In genomic region chr9:44311136-44312134, GRCm38 (mm10) we compare ENCODE assay signal across 8 mouse cellular contexts. TPM values are rescaled to one million over a fixed set of nuclear protein-coding genes. Genes with fewer than 3 reads are reported as not detected.
A peak's percentile ranks its signal among the peaks of the same experiment; 100 is the strongest.
DNase-seq lines count a peak whose midpoint lies in the region; ATAC-seq lines count a peak whose summit lies in the region.

No protein-coding gene starts in this region.

- ATAC-seq in common myeloid progenitor, adult 5-6 weeks (replicated peaks; ENCODE audit: low read depth, poor library complexity, severe bottlenecking), result peak; percentile 81
- ATAC-seq in granulocyte monocyte progenitor cell, adult 5-6 weeks (replicated peaks; ENCODE audit: poor library complexity, severe bottlenecking), result 0 out of 2 replicates have a peak, but pooled peaks have one; percentile 23
- no peak for ATAC-seq in inflammation-experienced regulatory T-cells, adult 6 months

- DNase-seq in kidney, adult 18-20 months, result peak; percentile 52
- DNase-seq in lung, postnatal 10 days, result peak; percentile 68
- DNase-seq in gastrocnemius, postnatal 36 days, result no peak
- DNase-seq in left cerebral cortex, adult 8-10 months (ENCODE audit: low spot score in 2 of 2), result no peak
- no peak for DNase-seq in gastrocnemius, adult 18-20 months (ENCODE audit: low spot score)

- intact Hi-C loops in gastrocnemius, postnatal 36 days (cut with DNase I), result no loop called here

RNA-seq across cellular contexts. Expression of gene Hinfp, which starts 6.0 kb away (rescaled TPM):
- 10.6 and 12.1 TPM in 2 replicates for total RNA-seq in common myeloid progenitor, adult 5-6 weeks (2017)
- total RNA-seq in granulocyte monocyte progenitor cell, adult 5-6 weeks (2014; fragmentation: Nextera tagmentation), result 12.7 TPM in 2 replicates
- 11.6 and 12.2 TPM in 2 replicates for total RNA-seq in granulocyte monocyte progenitor cell, adult 5-6 weeks (2017)
- 10 to 100 TPM; 16.2 to 24.6 (median 18.9) TPM for polyA plus RNA-seq in inflammation-experienced regulatory T-cells, adult 6 months (2017; shearing (Covaris generic))
- 1 to 10 TPM; 4.9 to 6.0 TPM for total RNA-seq in gastrocnemius, postnatal 36 days (2021)
- total RNA-seq in left cerebral cortex, adult 8-10 months (2022), result 10 to 100 TPM; 30.2 to 34.9 (median 33.3) TPM
- total RNA-seq in gastrocnemius, adult 18-20 months (2021), result 1 to 10 TPM; 5.2 TPM

RNA-seq across cellular contexts. Expression of gene C2cd2l, which starts 8.7 kb away (rescaled TPM):
- total RNA-seq in common myeloid progenitor, adult 5-6 weeks (2017), result 2.1 and 4.4 TPM in 2 replicates
- total RNA-seq in granulocyte monocyte progenitor cell, adult 5-6 weeks (2014; fragmentation: Nextera tagmentation), result 8.3 and 17.5 TPM in 2 replicates
- 4.2 and 5.9 TPM in 2 replicates for total RNA-seq in granulocyte monocyte progenitor cell, adult 5-6 weeks (2017)
- polyA plus RNA-seq in inflammation-experienced regulatory T-cells, adult 6 months (2017; shearing (Covaris generic)), result 1 to 10 TPM; 1.7 to 3.1 (median 2.8) TPM
- 10 to 100 TPM; 12.8 to 14.2 TPM for total RNA-seq in gastrocnemius, postnatal 36 days (2021)
- 100 to 1,000 TPM; 201 to 282 (median 245) TPM for total RNA-seq in left cerebral cortex, adult 8-10 months (2022)
- 10 to 100 TPM; 14.1 to 14.8 TPM for total RNA-seq in gastrocnemius, adult 18-20 months (2021)

RNA-seq across cellular contexts. Expression of gene Dpagt1, which starts 14.4 kb away (rescaled TPM):
- total RNA-seq in common myeloid progenitor, adult 5-6 weeks (2017), result 10.6 and 14.2 TPM in 2 replicates
- 41.0 and 48.8 TPM in 2 replicates for total RNA-seq in granulocyte monocyte progenitor cell, adult 5-6 weeks (2014; fragmentation: Nextera tagmentation)
- 18.2 and 26.4 TPM in 2 replicates for total RNA-seq in granulocyte monocyte progenitor cell, adult 5-6 weeks (2017)
- polyA plus RNA-seq in inflammation-experienced regulatory T-cells, adult 6 months (2017; shearing (Covaris generic)), result 10 to 100 TPM; 11.1 to 17.6 (median 13.1) TPM
- total RNA-seq in gastrocnemius, postnatal 36 days (2021), result 10 to 100 TPM; 11.9 to 12.7 TPM
- 10 to 100 TPM; 15.2 to 16.9 (median 16.5) TPM for total RNA-seq in left cerebral cortex, adult 8-10 months (2022)
- 10 to 100 TPM; 13.2 to 13.4 TPM for total RNA-seq in gastrocnemius, adult 18-20 months (2021)

RNA-seq across cellular contexts. Expression of gene Abcg4, which starts 23.0 kb away (rescaled TPM):
- 4.2 and 4.8 TPM in 2 replicates for total RNA-seq in common myeloid progenitor, adult 5-6 weeks (2017)
- 0.21 TPM in 1 of 2 replicates, not detected in the other for total RNA-seq in granulocyte monocyte progenitor cell, adult 5-6 weeks (2014; fragmentation: Nextera tagmentation)
- not detected in 2 replicates for total RNA-seq in granulocyte monocyte progenitor cell, adult 5-6 weeks (2017)
- not detected for polyA plus RNA-seq in inflammation-experienced regulatory T-cells, adult 6 months (2017; shearing (Covaris generic))
- total RNA-seq in gastrocnemius, postnatal 36 days (2021), result under 1 TPM; 0.48 to 0.74 TPM
- total RNA-seq in left cerebral cortex, adult 8-10 months (2022), result 10 to 100 TPM; 57.0 to 65.5 (median 58.8) TPM
- under 1 TPM; 0.32 to 0.59 TPM for total RNA-seq in gastrocnemius, adult 18-20 months (2021)

RNA-seq across cellular contexts. Expression of gene H2afx, which starts 23.1 kb away (rescaled TPM):
- 286 and 311 TPM in 2 replicates for total RNA-seq in common myeloid progenitor, adult 5-6 weeks (2017)
- 76.3 and 96.9 TPM in 2 replicates for total RNA-seq in granulocyte monocyte progenitor cell, adult 5-6 weeks (2014; fragmentation: Nextera tagmentation)
- 298 and 423 TPM in 2 replicates for total RNA-seq in granulocyte monocyte progenitor cell, adult 5-6 weeks (2017)
- 10 to 100 TPM; 14.3 to 61.7 (median 16.1) TPM for polyA plus RNA-seq in inflammation-experienced regulatory T-cells, adult 6 months (2017; shearing (Covaris generic))
- 10 to 100 TPM in 1 of 2 experiments, 1 to 10 TPM in 1; 10.0 to 12.9 TPM for total RNA-seq in gastrocnemius, postnatal 36 days (2021)
- total RNA-seq in left cerebral cortex, adult 8-10 months (2022), result 10 to 100 TPM; 45.6 to 48.7 (median 47.8) TPM
- total RNA-seq in gastrocnemius, adult 18-20 months (2021), result 10 to 100 TPM in 1 of 2 experiments, 1 to 10 TPM in 1; 7.8 to 10.4 TPM

Comparison
In these comparisons a context has a peak if more than half of its experiments do, and no peak if none do; other contexts are left out.
1. DNase-seq: peak in kidney, adult 18-20 months (single experiment) and lung, postnatal 10 days (single experiment); none in gastrocnemius, postnatal 36 days (0 of 2), left cerebral cortex, adult 8-10 months (0 of 2) and gastrocnemius, adult 18-20 months (single experiment).
2. RNA of gene C2cd2l, which starts 8.7 kb away (total RNA-seq): 201 to 282 TPM in left cerebral cortex, adult 8-10 months; 14.1 to 14.8 TPM in gastrocnemius, adult 18-20 months, 12.8 to 14.2 TPM in gastrocnemius, postnatal 36 days, 4.2 to 17.5 TPM in granulocyte monocyte progenitor cell, adult 5-6 weeks and 2.1 to 4.4 TPM in common myeloid progenitor, adult 5-6 weeks; every median in the first group is over 10 times any median in the second.